Mouse (Mus musculus): ENCODE results near the gene Actl9. TPM values are rescaled to one million over a fixed set of nuclear protein-coding genes. Genes with fewer than 3 reads are reported as not detected.

Actl9 gene
- polyA plus RNA-seq (2014; fragmentation: Nextera tagmentation; extraction: Ambion mirVana) = not detected in 2 replicates

GRCm38 (mm10) chr17:33432019-33432946 is at the start of gene Actl9:
Actl9 (plus strand) TSS chr17:33432896.
- WGBS = 97% methylated on average over 3 of the region's 3 CpGs
- Histone ChIP-seq H3K9ac (replicated peaks; ENCODE audit: low read depth, low read length) (no peak within 1 kb of the TSS), H3K9me3 (ENCODE audit: control insufficient read depth, low read length) (no peaks in the 10 kb centered on the region), H3K4me1 (ENCODE audit: control insufficient read depth, insufficient read depth, low read length) (no peaks in the 10 kb centered on the region), H3K4me3 (ENCODE audit: low read depth, low read length) (no peak within 1 kb of the TSS), H3K27me3 (ENCODE audit: control insufficient read depth, insufficient read depth, low read length) (no peaks in the 10 kb centered on the region), H3K36me3 (ENCODE audit: control insufficient read depth, insufficient read depth, low read length) (no peaks in the 10 kb centered on the region), H3K4me2 (ENCODE audit: low read depth, low read length) (no peak within 1 kb of the TSS), H3K27ac (ENCODE audit: low read depth, low read length) (no peak within 1 kb of the TSS)
- no peak for ATAC-seq (ENCODE audit: low read depth)

GRCm38 (mm10) chr17:33385705-33386104 is 47.0 kb upstream of the Actl9 start:
- Histone ChIP-seq H3K9ac (replicated peaks; ENCODE audit: low read depth, low read length) (no peak overlapping the region), H3K36me3 (ENCODE audit: control insufficient read depth, insufficient read depth, low read length) (peaks cover 16% of the 10 kb centered on the region), H3K9me3 (ENCODE audit: control insufficient read depth, low read length) (no peaks in the 10 kb centered on the region), H3K4me2 (ENCODE audit: low read depth, low read length) (no peak overlapping the region), H3K27me3 (ENCODE audit: control insufficient read depth, insufficient read depth, low read length) (no peaks in the 10 kb centered on the region), H3K4me3 (ENCODE audit: low read depth, low read length) (no peak overlapping the region), H3K27ac (ENCODE audit: low read depth, low read length) (no peak overlapping the region), H3K4me1 (ENCODE audit: control insufficient read depth, insufficient read depth, low read length) (no peaks in the 10 kb centered on the region)
- no peak for ATAC-seq (ENCODE audit: low read depth)

- Histone ChIP-seq H3K4me3 (ENCODE audit: low read depth, low read length) (no peak overlapping the region), H3K4me2 (ENCODE audit: low read depth, low read length) (no peak overlapping the region), H3K4me1 (ENCODE audit: control insufficient read depth, insufficient read depth, low read length) (peaks cover 9% of the 10 kb centered on the region; the same call in 1 of the 2 replicates), H3K27ac (ENCODE audit: low read depth, low read length) (no peak overlapping the region), H3K9ac (replicated peaks; ENCODE audit: low read depth, low read length) (no peak overlapping the region), H3K36me3 (ENCODE audit: control insufficient read depth, insufficient read depth, low read length) (no peaks in the 10 kb centered on the region), H3K27me3 (ENCODE audit: control insufficient read depth, insufficient read depth, low read length) (no peaks in the 10 kb centered on the region), H3K9me3 (ENCODE audit: control insufficient read depth, low read length) (no peaks in the 10 kb centered on the region)
- no peak for ATAC-seq (ENCODE audit: low read depth)
- WGBS = 98% methylated on average over 5 of the region's 5 CpGs
These were observed 40.4 kb upstream of the Actl9 start for GRCm38 (mm10) chr17:33392271-33392670.

GRCm38 (mm10) chr17:33394182-33395034 is 38.3 kb upstream of the Actl9 start, which contains the start of gene Zfp101:
Zfp101 (minus strand) TSS chr17:33394641.
- Histone ChIP-seq H3K4me1 (ENCODE audit: control insufficient read depth, insufficient read depth, low read length) (peaks cover 9% of the 10 kb centered on the region; the same call in 1 of the 2 replicates), H3K27ac (ENCODE audit: low read depth, low read length) (peak within 1 kb of the TSS; percentile 63), H3K36me3 (ENCODE audit: control insufficient read depth, insufficient read depth, low read length) (no peaks in the 10 kb centered on the region), H3K9me3 (ENCODE audit: control insufficient read depth, low read length) (no peaks in the 10 kb centered on the region), H3K27me3 (ENCODE audit: control insufficient read depth, insufficient read depth, low read length) (no peaks in the 10 kb centered on the region), H3K4me3 (ENCODE audit: low read depth, low read length) (peak within 1 kb of the TSS; percentile 82), H3K4me2 (ENCODE audit: low read depth, low read length) (peak within 1 kb of the TSS; percentile 70), H3K9ac (replicated peaks; ENCODE audit: low read depth, low read length) (peak within 1 kb of the TSS; percentile 26)
- under 1% methylated on average over 44 of the region's 44 CpGs for WGBS
- ATAC-seq (ENCODE audit: low read depth) = peak; percentile 99

- Histone ChIP-seq H3K36me3 (ENCODE audit: control insufficient read depth, insufficient read depth, low read length) (no peaks in the 10 kb centered on the region), H3K9ac (replicated peaks; ENCODE audit: low read depth, low read length) (no peak overlapping the region), H3K9me3 (ENCODE audit: control insufficient read depth, low read length) (no peaks in the 10 kb centered on the region), H3K4me2 (ENCODE audit: low read depth, low read length) (no peak overlapping the region), H3K4me3 (ENCODE audit: low read depth, low read length) (no peak overlapping the region), H3K27ac (ENCODE audit: low read depth, low read length) (no peak overlapping the region), H3K4me1 (ENCODE audit: control insufficient read depth, insufficient read depth, low read length) (no peaks in the 10 kb centered on the region), H3K27me3 (ENCODE audit: control insufficient read depth, insufficient read depth, low read length) (no peaks in the 10 kb centered on the region)
- ATAC-seq (ENCODE audit: low read depth) = no peak
- 71% methylated on average over 1 of the region's 1 CpGs for WGBS
These were observed 6.5 kb downstream of the Actl9 start for GRCm38 (mm10) chr17:33439148-33439547.

- no peaks in the 10 kb centered on the region for H3K36me3 ChIP-seq (ENCODE audit: control insufficient read depth, insufficient read depth, low read length)
- no peaks in the 10 kb centered on the region for H3K27me3 ChIP-seq (ENCODE audit: control insufficient read depth, insufficient read depth, low read length)
- no peak overlapping the region for H3K4me2 ChIP-seq (ENCODE audit: low read depth, low read length)
- no peak overlapping the region for H3K9ac ChIP-seq (replicated peaks; ENCODE audit: low read depth, low read length)
- H3K9me3 ChIP-seq (ENCODE audit: control insufficient read depth, low read length) = no peaks in the 10 kb centered on the region
- H3K27ac ChIP-seq (ENCODE audit: low read depth, low read length) = no peak overlapping the region
- WGBS = 85% methylated on average over 5 of the region's 5 CpGs
- ATAC-seq (ENCODE audit: low read depth) = no peak
- H3K4me1 ChIP-seq (ENCODE audit: control insufficient read depth, insufficient read depth, low read length) = no peaks in the 10 kb centered on the region
- no peak overlapping the region for H3K4me3 ChIP-seq (ENCODE audit: low read depth, low read length)
These were observed 7.2 kb downstream of the Actl9 start for GRCm38 (mm10) chr17:33439922-33440321.

GRCm38 (mm10) chr17:33441159-33441558 is 8.5 kb downstream of the Actl9 start:
- H3K4me1 ChIP-seq (ENCODE audit: control insufficient read depth, insufficient read depth, low read length) = no peaks in the 10 kb centered on the region
- ATAC-seq (ENCODE audit: low read depth) = no peak
- H3K4me3 ChIP-seq (ENCODE audit: low read depth, low read length) = no peak overlapping the region
- no peak overlapping the region for H3K9ac ChIP-seq (replicated peaks; ENCODE audit: low read depth, low read length)
- no peak overlapping the region for H3K27ac ChIP-seq (ENCODE audit: low read depth, low read length)
- H3K9me3 ChIP-seq (ENCODE audit: control insufficient read depth, low read length) = no peaks in the 10 kb centered on the region
- no peak overlapping the region for H3K4me2 ChIP-seq (ENCODE audit: low read depth, low read length)
- H3K27me3 ChIP-seq (ENCODE audit: control insufficient read depth, insufficient read depth, low read length) = no peaks in the 10 kb centered on the region
- no peaks in the 10 kb centered on the region for H3K36me3 ChIP-seq (ENCODE audit: control insufficient read depth, insufficient read depth, low read length)

- ATAC-seq (ENCODE audit: low read depth) = no peak
These were observed 23.9 kb downstream of the Actl9 start for GRCm38 (mm10) chr17:33456631-33457030.

GRCm38 (mm10) chr17:33471206-33471605 is 38.5 kb downstream of the Actl9 start:
- no peak overlapping the region for H3K4me2 ChIP-seq (ENCODE audit: low read depth, low read length)
- ATAC-seq (ENCODE audit: low read depth) = no peak
- H3K27me3 ChIP-seq (ENCODE audit: control insufficient read depth, insufficient read depth, low read length) = no peaks in the 10 kb centered on the region; the same call in 1 of the 2 replicates
- no peaks in the 10 kb centered on the region for H3K36me3 ChIP-seq (ENCODE audit: control insufficient read depth, insufficient read depth, low read length)
- H3K9me3 ChIP-seq (ENCODE audit: control insufficient read depth, low read length) = no peaks in the 10 kb centered on the region
- H3K4me3 ChIP-seq (ENCODE audit: low read depth, low read length) = no peak overlapping the region
- 77% methylated on average over 6 of the region's 6 CpGs for WGBS
- H3K9ac ChIP-seq (replicated peaks; ENCODE audit: low read depth, low read length) = no peak overlapping the region
- no peaks in the 10 kb centered on the region for H3K4me1 ChIP-seq (ENCODE audit: control insufficient read depth, insufficient read depth, low read length)
- no peak overlapping the region for H3K27ac ChIP-seq (ENCODE audit: low read depth, low read length)

More at GRCm38 (mm10) chr17:33456631-33457030, 23.9 kb downstream of the Actl9 start:
- H3K4me1 ChIP-seq (ENCODE audit: control insufficient read depth, insufficient read depth, low read length) = no peaks in the 10 kb centered on the region
- 87% methylated on average over 2 of the region's 2 CpGs for WGBS
- H3K4me3 ChIP-seq (ENCODE audit: low read depth, low read length) = no peak overlapping the region
- H3K9me3 ChIP-seq (ENCODE audit: control insufficient read depth, low read length) = no peaks in the 10 kb centered on the region
- no peak overlapping the region for H3K27ac ChIP-seq (ENCODE audit: low read depth, low read length)
- H3K36me3 ChIP-seq (ENCODE audit: control insufficient read depth, insufficient read depth, low read length) = no peaks in the 10 kb centered on the region
- no peaks in the 10 kb centered on the region for H3K27me3 ChIP-seq (ENCODE audit: control insufficient read depth, insufficient read depth, low read length)
- H3K9ac ChIP-seq (replicated peaks; ENCODE audit: low read depth, low read length) = no peak overlapping the region
- H3K4me2 ChIP-seq (ENCODE audit: low read depth, low read length) = no peak overlapping the region
